Mouse (Mus musculus): ENCODE measurements at regions not wholly inside any gene's neighbourhood (a gene's known extent, or its start where the extent isn't known, plus 50 kb on each side); places are given as distances from the start of the nearest gene placed in this dataset.

DNA sequence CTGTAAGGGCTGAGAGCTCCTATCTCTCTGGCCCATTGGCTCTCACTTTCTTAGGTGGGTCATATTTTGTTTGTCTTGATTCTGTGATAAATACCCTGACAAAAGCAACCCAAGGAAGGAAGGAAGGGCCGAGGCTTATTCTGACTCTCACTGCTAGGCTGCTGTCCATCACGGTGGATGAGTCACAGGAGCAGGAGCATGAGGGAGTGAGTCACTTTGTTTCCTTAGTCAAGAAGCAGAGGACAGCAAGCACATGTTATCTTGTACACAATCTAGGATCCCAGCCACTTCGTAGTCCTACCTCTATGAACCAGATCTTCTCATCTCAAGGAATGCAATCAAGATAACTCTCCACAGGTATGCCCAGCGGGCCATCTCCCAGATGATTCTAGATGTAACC is 69.9 kb downstream of the Atp6v1g3 start:
- DNase-seq (ENCODE audit: low spot score in 2 of 2), result no peak

DNA sequence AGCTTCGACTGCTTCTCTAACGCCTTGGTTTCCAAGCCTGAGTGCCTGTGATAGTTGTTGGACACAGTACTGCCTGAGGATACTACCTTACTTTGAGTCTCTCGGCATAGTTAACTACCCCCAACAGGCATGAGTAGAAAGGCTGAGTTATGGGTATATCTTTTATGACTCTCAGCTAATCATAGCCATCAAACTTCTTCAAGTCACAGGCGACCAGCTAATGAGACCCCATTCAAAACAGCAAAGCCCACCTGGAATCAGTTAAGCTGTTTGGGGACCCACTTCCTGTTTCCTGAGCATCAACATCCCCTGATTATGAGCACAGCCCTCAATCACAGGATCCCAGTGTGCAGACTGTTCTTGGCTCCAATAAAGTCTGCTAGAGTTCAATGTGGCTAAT is 71.4 kb downstream of the Atp6v1g3 start:
- DNase-seq (ENCODE audit: low spot score in 2 of 2), result no peak

DNA sequence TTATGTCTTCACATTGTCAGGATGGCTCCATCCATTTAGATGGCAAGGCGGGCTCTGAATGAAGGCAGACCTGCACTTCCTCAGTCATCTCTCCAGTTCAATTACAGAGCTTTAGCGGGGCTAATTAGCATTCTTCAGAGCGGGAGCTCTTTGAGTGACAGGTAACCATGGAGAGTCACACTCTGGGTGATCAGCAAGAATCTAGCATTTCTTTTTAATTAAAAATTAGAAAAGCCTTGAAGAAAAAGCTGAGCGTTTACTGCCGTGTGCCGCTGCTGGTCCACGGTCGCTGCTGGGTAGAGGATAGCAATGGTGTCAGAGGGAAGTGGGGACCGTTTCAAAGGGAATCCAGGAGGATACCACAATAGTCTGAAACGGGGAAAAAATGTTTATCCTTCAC is 72.5 kb downstream of the Atp6v1g3 start:
- DNase-seq (ENCODE audit: low spot score in 2 of 2), result peak in 1 of 2 experiments; percentile 24

DNA sequence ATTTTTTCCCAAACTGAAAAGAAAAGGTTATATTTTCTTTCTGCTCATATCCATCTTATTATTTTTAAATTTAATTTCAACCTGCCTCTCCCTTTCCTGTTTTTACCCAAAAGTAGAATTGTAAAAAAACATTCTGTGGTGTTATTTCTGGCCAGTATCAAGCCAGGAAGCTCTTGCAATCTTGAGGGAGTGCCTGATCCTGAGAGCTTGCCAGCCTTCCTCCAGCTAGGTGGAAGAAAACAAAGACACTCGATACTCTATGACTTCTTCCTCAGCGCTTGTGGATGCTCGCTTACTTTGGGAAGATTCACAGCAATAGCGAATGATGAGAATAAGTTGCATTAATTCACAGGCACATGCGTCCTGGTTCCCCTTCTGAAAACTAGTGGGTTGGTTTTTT is 73.4 kb downstream of the Atp6v1g3 start:
- DNase-seq (ENCODE audit: low spot score in 2 of 2), result no peak

DNA sequence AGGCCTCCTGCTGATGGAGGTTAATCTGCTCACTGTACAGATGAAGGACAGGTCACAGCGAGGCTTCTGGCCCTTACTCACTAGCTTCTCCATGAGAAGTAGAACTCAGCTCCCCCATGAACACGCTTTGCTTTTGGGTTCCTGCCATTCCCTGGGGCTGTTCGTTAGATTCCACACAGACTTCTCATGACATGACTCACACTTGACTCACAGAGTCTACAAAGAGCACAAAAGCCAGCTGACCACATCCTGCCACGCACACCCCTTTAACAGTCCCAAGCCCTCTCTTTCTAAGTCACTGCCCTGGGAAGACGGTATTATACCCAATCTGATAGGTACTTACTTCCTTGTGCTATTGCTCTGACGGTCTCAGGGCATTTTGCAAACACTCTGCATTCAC is 74.9 kb downstream of the Atp6v1g3 start:
- no peak for DNase-seq (ENCODE audit: low spot score in 2 of 2)

DNA sequence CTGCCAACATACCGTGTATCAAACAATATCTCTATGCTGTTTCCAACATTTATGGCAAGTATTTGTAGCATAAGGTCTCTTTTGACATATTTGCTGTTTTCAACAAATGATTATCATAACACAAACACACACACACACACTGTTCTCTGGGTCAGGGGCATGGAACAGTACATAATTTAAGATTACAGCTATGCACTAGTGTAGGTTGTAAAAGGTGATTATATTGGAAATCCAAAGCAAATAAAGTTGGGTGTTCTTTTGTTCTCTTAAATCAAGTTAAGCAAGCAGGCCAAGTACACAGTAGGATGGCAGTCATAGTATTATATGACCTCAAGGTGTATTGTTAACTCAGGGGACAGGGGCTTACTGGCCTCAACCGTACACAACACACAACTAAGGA is 75.6 kb downstream of the Atp6v1g3 start:
- DNase-seq (ENCODE audit: low spot score in 2 of 2), result no peak

DNA sequence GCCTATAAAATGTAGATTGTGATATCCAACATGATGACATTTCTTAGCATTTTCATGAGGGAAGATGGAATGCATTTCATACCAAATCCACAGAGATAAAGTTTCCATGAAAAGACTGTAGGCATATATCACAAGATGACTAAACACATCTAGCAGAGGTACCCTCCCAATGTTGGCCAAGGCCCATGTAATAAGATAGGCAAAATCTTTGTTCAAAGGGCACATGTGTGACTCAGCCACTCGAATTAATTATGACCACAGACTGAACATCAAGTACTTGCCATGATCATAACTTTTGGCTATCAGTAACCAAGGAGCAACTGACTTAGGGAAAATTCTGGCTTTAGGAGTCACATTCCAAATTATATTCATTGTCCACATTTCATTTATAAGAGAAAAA is 82.9 kb downstream of the Atp6v1g3 start:
- DNase-seq (ENCODE audit: low spot score in 2 of 2), result no peak

DNA sequence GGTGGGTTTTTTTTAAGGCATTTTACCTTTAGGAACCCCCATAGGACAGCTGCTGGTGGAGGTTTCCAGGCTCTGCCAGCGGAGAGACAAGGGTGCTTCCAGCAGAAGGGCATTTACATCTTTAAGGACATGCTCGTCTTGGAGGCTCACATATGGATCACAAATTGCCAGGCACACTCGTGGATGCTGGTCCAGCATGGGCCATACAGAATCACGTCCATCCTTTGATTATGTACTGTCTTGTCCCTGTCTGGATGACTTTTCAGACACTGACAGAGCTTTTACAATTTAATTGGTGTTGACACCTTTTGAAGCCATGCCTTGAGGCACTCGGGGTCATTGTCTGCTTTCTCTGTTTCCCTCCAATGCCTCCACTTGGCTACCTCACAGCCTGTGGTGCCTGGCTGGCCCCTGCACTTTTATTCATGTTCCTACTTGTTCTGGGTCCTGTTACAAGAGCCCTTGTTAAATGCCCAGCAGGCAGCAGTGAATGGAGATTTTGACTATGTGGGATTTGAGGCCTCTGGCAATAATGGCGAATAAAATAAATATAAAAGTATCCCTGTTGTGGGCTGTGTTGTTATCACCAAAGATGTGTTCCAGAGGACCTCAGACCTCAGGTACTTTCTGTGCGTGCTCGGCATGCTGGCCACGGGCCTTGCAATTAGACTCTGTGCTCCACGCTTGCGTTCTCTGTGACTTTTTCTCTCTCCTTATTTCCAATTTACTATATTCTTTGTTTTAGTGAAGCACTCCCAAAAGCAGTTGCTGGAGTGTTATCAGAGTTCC is 89.3 kb downstream of the Atp6v1g3 start:
- DNase-seq (ENCODE audit: low spot score in 2 of 2), result no peak

DNA sequence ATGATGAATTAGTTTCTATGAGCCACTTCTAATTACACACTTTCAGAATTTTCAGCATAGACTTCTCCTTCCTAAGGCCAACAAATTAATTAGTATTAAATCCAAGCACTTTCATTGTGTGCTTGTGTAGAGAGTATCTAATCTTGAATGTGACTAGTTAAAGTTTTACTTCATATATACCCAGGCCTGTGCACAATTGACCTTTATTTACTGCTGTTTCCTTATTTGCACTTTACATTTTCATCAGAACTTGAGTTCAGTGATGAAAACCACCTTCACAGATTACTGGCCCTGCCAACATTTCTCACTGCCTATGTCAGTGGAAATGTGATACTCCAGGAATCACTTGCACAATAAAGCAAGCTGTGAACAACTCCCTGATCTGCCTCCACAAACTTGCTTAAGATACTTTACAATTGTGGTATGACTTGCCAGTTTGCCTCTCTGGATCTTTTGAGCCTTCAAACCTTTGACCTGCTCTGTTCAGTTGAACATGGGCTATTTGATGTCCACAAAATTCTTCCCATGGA is 96.5 kb downstream of the Atp6v1g3 start:
- no peak for DNase-seq (ENCODE audit: low spot score in 2 of 2)

DNA sequence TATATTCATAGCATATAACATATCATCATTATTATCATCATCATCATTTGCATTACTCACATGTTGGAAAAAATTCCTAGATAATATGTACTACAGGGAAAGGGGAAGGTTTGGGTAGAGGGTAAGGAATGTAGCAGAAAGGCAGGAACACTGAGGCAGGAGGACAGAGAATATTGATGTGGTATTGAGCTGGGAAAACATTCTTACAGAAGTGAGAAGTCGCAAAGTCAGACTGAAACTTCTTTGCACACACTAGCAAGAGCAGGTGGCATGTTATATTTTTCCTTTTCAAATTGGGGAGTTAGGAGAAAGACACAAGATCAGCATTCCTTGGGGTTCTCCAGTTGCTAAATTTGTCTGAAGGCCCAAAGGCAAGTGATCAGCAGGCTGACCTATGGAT is 97.9 kb downstream of the Atp6v1g3 start:
- no peak for DNase-seq (ENCODE audit: low spot score in 2 of 2)

DNA sequence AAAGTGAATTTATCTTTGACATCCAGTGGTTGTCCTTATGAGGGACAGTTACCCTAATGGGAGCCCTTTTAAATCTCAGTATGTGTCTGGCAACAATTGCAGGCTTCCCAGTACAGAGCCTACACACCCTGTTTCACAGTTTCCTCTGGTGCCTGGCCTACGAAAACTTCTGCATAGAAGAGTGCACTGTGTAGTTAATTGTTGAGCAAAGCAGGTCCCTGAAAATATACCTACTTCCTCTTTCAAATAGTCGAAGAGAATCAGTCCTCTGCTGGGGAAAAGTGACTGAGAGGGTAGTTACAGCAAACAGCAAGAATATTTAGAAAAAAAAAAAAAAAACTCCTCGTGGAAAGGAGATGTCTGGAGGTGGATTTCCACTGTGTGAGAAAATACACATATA is 110.6 kb downstream of the Atp6v1g3 start:
- DNase-seq (ENCODE audit: low spot score in 2 of 2), result no peak

DNA sequence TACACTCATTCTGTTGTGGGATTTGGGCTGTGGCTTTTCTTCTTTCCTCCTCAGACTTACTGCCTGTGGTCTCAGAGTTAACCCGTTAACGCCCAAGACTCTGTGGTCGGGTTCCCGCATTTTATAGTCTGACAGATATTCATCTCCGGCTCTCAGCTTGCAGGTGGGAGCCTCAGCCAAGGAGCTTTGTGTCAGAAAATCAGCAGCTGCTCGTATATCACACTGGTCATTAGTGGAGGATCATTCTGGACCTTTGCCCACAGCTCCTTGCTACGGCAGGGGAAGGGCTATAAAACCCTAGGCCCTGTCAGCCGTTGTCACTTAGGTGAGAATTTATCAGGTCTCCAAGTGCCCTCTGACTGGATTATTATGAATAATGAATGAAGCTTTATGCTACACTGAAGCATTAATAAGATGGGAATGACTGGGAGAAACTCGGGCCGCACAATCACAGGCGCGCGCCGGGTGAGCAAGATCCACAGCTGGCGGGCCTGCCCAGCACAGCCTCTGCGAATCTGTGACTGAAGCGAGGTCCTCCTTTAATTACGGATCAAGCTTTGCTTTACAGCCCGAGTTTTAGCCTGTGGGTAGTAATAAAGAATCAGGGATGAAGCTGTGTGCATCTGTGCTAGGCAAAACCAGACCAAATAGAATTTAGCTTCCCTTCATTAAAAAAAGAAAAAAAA is 111.8 kb downstream of the Atp6v1g3 start:
- no peak for DNase-seq (ENCODE audit: low spot score in 2 of 2)

DNA sequence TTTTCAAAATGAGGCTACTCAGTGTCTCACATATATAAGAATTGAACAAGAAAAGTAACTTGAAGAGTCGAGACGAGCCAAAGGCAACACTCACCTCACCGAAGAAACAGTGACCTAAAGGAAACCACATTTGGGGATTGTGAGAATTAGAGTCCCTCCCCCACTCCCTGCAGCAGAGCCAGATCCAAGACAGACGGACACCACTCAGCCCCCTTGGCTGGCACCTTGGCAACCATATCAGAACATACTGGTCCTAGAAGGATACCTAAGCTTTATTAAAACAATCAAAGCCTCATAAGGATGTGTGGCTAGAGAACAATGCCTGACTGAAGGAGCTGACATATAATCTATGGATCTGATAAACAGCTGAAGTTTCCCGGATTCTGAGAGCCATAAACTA is 112.5 kb downstream of the Atp6v1g3 start:
- DNase-seq (ENCODE audit: low spot score in 2 of 2), result no peak

DNA sequence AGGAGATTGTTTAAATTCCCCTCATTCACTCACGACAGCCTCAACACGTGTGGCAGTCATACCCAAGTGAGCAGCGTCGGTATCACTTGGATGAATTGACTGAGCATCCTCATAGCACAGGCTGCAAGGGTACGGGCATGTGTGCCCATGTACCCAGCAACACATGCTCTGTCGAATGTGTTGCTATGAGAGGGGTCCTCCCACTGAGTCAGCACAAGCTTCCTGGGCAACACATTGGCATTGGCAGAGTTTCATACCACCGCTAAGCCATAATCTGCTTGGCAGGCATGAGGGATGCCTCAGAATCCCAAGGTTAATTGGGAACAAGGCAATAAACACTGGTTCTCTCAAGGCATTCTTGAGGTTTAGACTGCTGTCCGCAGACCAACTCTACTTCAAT is 115.1 kb downstream of the Atp6v1g3 start:
- no peak for DNase-seq (ENCODE audit: low spot score in 2 of 2)

DNA sequence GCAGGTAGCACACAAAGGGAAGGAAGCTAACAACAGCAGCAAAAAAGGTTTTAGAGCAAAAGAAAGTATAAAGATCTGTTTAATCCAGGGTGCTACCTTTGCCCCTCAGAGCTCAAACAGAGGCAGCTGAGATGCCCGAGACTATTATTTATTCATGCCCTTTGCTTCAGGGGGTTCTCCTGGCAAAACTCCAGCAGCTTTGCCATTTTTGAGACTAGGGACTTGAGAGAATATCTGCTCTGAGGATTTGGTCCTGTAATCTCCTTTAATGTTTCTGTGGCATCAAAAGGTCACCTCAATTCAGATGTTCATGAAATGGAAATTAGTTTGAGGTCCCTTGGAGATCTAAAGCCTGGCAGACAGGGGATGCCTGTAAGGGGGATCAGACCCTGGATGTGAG is 116.1 kb downstream of the Atp6v1g3 start:
- no peak for DNase-seq (ENCODE audit: low spot score in 2 of 2)

DNA sequence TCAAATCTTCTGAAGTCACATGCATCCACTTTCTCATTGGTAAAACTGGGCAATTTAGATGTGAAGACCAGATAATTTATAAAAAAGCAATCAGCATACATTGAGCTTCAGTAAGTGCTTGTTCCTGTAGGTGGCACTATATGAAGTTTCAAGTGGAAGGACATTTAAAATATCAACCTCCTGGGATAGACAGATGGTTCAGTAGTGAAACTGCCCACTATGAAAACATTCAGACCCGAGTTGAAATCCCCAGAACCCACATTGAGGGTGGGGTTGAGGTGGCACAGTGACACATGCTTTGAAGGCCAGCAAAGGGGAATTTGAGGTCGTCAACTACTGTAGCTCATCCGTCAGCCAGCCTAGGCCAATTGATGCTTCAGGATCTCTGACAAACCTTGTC is 145.1 kb downstream of the Atp6v1g3 start:
- no peak for DNase-seq (ENCODE audit: low spot score in 2 of 2)

DNA sequence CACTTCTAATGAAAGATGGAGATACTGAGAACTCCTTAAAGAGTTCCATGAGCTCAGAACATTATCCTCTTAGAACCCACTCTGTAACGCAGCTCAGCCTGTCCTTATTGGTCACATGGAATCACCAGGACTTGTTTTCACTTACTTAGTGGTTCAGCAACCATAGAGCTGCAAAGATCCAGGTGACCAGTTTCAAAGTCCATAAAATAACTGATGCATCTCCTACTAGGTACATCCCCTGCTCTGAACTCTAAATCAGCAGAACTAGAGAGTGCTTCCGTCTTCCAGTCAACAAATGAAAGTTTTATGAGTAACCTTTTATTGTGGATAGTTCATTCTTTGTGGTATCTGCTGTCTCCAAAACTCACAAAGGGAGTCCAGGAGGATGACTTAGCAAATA is 153.9 kb downstream of the Atp6v1g3 start:
- DNase-seq (ENCODE audit: low spot score in 2 of 2), result no peak

All from right cerebral cortex, adult 2 months (tissue).